Mouse (Mus musculus) forebrain, embryonic 16.5 days (tissue): ENCODE data around the gene Gm39115. TPM values are rescaled to one million over a fixed set of nuclear protein-coding genes. Genes with fewer than 3 reads are reported as not detected.

Experiments
- ATAC-seq: fragments of 200-750 bp; cut with Nextera tagmentation; 2 replicates; pipeline ENCODE4 v1.8.0; 2017; ENCODE audit warnings: mild to moderate bottlenecking, moderate library complexity
- H3K27ac ChIP-seq: fragments of 300-500 bp; sonication (generic); 2 replicates; pipeline ENCODE4 v1.5.1; 2014; ENCODE audit warnings: low read length, control low read depth
- H3K27me3 ChIP-seq: fragments of 300-500 bp; sonication (generic); replicated peaks from 2 replicates; pipeline ENCODE4 v1.6.1; 2014; ENCODE audit warnings: low read length; ENCODE audit not compliant: control insufficient read depth, insufficient read depth
- H3K36me3 ChIP-seq: fragments of 300-500 bp; sonication (generic); 2 replicates; pipeline ENCODE4 v1.6.1; 2014; ENCODE audit not compliant: control insufficient read depth, insufficient read depth
- H3K4me1 ChIP-seq: fragments of 300-500 bp; sonication (generic); replicated peaks from 2 replicates; pipeline ENCODE4 v1.6.1; 2014; ENCODE audit warnings: low read length; ENCODE audit not compliant: control insufficient read depth, insufficient read depth
- H3K4me2 ChIP-seq: fragments of 300-500 bp; sonication (generic); 2 replicates; pipeline ENCODE4 v1.6.1; 2014; ENCODE audit warnings: mild to moderate bottlenecking, low read length, control low read depth
- H3K4me3 ChIP-seq: fragments of 300-500 bp; sonication (generic); replicated peaks from 2 replicates; pipeline ENCODE4 v1.5.1; 2014; ENCODE audit warnings: mild to moderate bottlenecking, low read length, control low read depth
- H3K9ac ChIP-seq: fragments of 300-500 bp; sonication (generic); replicated peaks from 2 replicates; pipeline ENCODE4 v1.6.1; 2014; ENCODE audit warnings: low read depth, low read length, control low read depth
- H3K9me3 ChIP-seq: fragments of 300-500 bp; sonication (generic); 2 replicates; pipeline ENCODE4 v1.6.1; 2016; ENCODE audit warnings: low read length; ENCODE audit not compliant: control insufficient read depth
- WGBS: fragments of 180-500 bp; shearing (Covaris S2); extraction: QIAGEN DNeasy Blood & Tissue Kit; methylation state at CpG from one replicate; pipeline ENCODE4 v1.1.7; 2014; 5-methylcytosine and 5-hydroxymethylcytosine counted together
- polyA plus RNA-seq: library from polyadenylated mRNA; unstranded; fragments of >200 nt; fragmentation: Nextera tagmentation; extraction: Ambion mirVana; gene quantifications from 2 replicates; pipeline ENCODE4 v1.2.1, GENCODE M21; 2015

Gm39115 gene
- polyA plus RNA-seq, 1 experiment from 2014 or later: not detected

DNA sequence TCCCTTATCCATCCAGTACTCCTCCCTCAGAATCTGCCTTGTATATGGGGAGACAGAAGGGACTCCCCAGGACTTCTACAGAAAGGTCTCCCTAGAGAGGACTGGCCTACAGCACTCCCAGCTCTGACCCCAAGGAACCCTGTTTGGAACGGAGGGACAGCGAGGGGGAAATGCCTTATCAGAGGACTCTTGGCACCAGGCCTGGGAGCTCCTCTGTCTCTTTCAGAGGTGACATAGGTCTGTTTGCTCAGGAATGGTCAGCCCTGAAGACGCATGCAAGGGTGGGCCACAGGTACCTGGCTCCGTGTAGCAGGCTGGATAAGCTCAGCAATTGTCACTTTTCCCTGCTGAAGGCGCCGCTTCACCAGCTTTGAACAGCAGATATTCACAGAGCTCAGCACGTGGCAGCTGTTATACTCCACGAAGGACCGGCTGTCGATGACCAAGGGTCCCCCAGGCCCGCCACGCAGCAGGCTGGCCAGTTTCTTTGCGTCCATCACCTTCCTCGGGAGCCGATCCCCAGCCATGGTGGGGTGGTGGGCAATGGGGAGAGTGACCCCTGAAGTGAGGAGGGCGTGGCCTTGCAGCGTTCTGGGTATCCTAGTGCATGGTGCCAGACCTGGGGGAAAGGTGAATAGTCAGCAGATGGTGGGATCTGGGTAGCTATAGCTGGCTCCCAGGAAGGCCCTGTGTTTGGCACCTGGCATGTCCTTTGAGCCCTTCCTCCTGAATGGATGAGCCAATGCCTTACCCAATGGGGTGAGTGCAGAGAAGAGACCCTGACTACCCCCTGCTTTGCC is 46.0 kb downstream of the Gm39115 start:
- WGBS: 53% methylated on average over 17 of the region's 17 CpGs
- no peaks in the 10 kb centered on the region for H3K27me3 ChIP-seq

DNA sequence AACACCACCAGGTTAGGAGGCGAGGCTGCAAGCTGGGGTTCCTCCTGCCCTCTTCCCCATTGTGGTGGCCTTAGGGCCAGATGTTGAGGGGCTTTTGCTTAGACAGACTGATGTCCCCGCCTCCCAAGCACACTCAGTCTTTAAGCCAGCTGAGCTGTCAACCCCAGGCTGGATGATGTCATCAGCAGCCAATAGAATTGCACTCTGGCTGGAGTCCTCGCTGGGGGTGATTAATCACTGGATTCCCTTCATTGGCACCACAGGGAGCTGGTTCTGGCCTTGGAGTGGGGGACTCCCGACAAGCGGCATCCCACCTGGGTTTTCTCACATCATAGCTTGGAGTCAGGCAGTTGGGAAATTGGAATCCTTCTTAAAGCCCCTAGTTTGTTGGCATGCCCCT is 46.9 kb downstream of the Gm39115 start:
- no peak overlapping the region for H3K4me3 ChIP-seq
- H3K4me1 ChIP-seq: peaks cover 73% of the 10 kb centered on the region
- peak; percentile 65 for ATAC-seq
- no peaks in the 10 kb centered on the region for H3K9me3 ChIP-seq
- 4% methylated on average over 5 of the region's 5 CpGs for WGBS
- H3K27me3 ChIP-seq: no peaks in the 10 kb centered on the region
- peak overlapping the region; percentile 11 for H3K4me2 ChIP-seq
- peak overlapping the region; percentile 52 for H3K27ac ChIP-seq
- peaks cover 17% of the 10 kb centered on the region for H3K36me3 ChIP-seq
- H3K9ac ChIP-seq: no peak overlapping the region; the same call in none of the 2 replicates

More for the DNA sequence above, 46.0 kb downstream of the Gm39115 start:
- H3K4me1 ChIP-seq: peaks cover 64% of the 10 kb centered on the region
- H3K9ac ChIP-seq: peak overlapping the region; percentile 46
- H3K9me3 ChIP-seq: no peaks in the 10 kb centered on the region
- no peak overlapping the region for H3K4me3 ChIP-seq
- peak overlapping the region; percentile 52 for H3K27ac ChIP-seq
- ATAC-seq: no peak
- peak overlapping the region; percentile 11; the same call in 1 of the 2 replicates for H3K4me2 ChIP-seq
- peaks cover 17% of the 10 kb centered on the region for H3K36me3 ChIP-seq

DNA sequence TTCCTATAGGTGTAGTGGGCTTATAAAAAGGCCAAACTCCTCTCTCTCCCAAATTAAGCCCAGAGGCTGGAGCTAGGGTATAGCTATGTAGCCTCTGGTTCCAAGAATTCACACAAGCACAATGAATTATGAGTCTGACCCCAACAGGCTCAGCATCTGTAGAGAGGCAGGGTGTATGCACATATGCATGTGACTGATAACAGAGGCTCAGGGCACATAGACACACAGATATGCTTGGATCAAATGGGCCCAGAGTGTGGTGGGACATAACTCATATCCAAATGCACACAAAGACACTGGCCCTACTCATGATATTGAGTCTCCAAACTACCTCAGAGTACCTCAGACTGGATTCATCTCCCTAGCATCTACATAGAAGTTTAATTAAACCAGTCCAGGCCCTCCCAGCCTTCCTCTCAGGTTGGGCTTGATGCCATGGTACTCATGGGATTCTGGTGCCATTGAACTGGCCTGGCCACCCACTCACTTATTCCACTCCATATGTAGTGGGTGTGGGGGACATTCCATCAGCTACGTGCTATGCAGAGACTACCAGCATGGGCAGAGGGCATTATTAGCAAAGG is 48.7 kb downstream of the Gm39115 start:
- peaks cover 58% of the 10 kb centered on the region for H3K4me1 ChIP-seq

DNA sequence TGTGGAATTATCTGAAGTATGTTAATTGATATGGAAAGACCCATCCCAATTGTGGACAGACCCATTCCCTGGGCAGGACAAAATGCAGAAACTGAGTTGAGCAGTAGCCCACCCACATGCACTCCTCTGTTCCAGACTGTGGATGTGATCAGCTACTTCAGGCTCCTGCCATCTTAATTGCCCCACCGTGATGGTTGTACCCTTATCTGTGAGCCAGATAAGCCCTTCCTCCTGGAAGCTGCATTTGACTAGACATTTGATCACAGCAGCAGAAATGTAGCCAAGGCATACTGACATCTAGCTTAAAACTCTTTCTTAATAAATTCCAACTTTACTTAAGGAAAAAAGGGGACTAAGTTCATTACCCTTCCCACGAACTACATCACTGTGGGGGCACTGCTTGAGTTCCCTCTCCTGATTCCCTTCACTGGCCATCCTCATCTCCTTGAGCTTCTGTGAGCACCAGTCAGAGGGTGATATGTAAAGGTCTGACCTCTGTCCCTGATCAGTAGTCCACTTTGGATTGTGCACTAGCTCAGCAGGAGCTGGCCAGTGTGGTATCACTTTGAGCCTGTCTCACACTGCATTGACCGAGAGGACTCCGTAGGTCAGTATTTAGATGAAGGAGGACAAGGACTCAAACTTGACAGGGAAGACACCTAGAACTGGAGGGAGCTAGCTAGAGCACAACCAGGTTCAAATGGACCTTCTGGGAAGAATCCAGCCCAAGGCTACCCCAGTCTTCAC is 49.5 kb downstream of the Gm39115 start:
- Histone ChIP-seq H3K27ac (no peak overlapping the region), H3K4me2 (no peak overlapping the region), H3K4me3 (no peak overlapping the region), H3K9me3 (no peaks in the 10 kb centered on the region), H3K4me1 (peaks cover 49% of the 10 kb centered on the region), H3K9ac (no peak overlapping the region), H3K36me3 (peaks cover 26% of the 10 kb centered on the region), H3K27me3 (no peaks in the 10 kb centered on the region)
- 92% methylated on average over 4 of the region's 4 CpGs for WGBS
- ATAC-seq: no peak

More for the DNA sequence above, 48.7 kb downstream of the Gm39115 start:
- Histone ChIP-seq H3K9ac (no peak overlapping the region), H3K27ac (no peak overlapping the region), H3K36me3 (peaks cover 25% of the 10 kb centered on the region), H3K4me3 (no peak overlapping the region), H3K27me3 (no peaks in the 10 kb centered on the region), H3K9me3 (no peaks in the 10 kb centered on the region), H3K4me2 (no peak overlapping the region)
- 77% methylated on average over 1 of the region's 1 CpGs for WGBS
- ATAC-seq: no peak

Other genes starting within 250 kb of the Gm39115 start
- gene Tollip, start 217.5 kb downstream of the Gm39115 start, polyA plus RNA-seq: 96.0 and 101 TPM in 2 replicates
- gene Brsk2, start 186.3 kb downstream of the Gm39115 start, polyA plus RNA-seq: 22.7 and 26.5 TPM in 2 replicates
- 53.2 and 54.2 TPM in 2 replicates for gene Mob2, start 75.0 kb downstream of the Gm39115 start, polyA plus RNA-seq
- gene Dusp8, start 40.2 kb downstream of the Gm39115 start, polyA plus RNA-seq: 84.9 and 98.7 TPM in 2 replicates
- gene Gm45618, start 15.3 kb downstream of the Gm39115 start, polyA plus RNA-seq: 0.34 TPM in 1 of 2 replicates, not detected in the other
- not detected in 2 replicates for gene Gm45337, start 8.6 kb upstream of the Gm39115 start, polyA plus RNA-seq
- not detected in 2 replicates for gene Gm29735, start 21.1 kb upstream of the Gm39115 start, polyA plus RNA-seq
- gene Gm4553, start 29.7 kb upstream of the Gm39115 start, polyA plus RNA-seq: not detected in 2 replicates
- gene Krtap5-2, start 40.0 kb upstream of the Gm39115 start, polyA plus RNA-seq: not detected in 2 replicates
- not detected in 2 replicates for gene Gm10153, start 54.4 kb upstream of the Gm39115 start, polyA plus RNA-seq
- not detected in 2 replicates for gene Krtap5-3, start 65.3 kb upstream of the Gm39115 start, polyA plus RNA-seq
- not detected in 2 replicates for gene Gm7579, start 75.8 kb upstream of the Gm39115 start, polyA plus RNA-seq
- gene Krtap5-5, start 93.9 kb upstream of the Gm39115 start, polyA plus RNA-seq: not detected in 2 replicates
- gene Gm40460, start 105.0 kb upstream of the Gm39115 start, polyA plus RNA-seq: not detected in 2 replicates
- gene Gm2431, start 122.3 kb upstream of the Gm39115 start, polyA plus RNA-seq: not detected in 2 replicates
- gene Gm4559, start 138.3 kb upstream of the Gm39115 start, polyA plus RNA-seq: not detected in 2 replicates
- gene Krtap5-1, start 161.1 kb upstream of the Gm39115 start, polyA plus RNA-seq: not detected in 2 replicates
- not detected in 2 replicates for gene Krtap5-4, start 167.5 kb upstream of the Gm39115 start, polyA plus RNA-seq
- gene Ifitm10, start 237.7 kb upstream of the Gm39115 start, polyA plus RNA-seq: 2.6 and 3.8 TPM in 2 replicates
- gene Gm49369, start 246.6 kb upstream of the Gm39115 start, polyA plus RNA-seq: not detected in 2 replicates